16 mouse cellular contexts compared by ENCODE assay signal in genomic region chr4:156249567-156249966, GRCm38 (mm10). TPM values are rescaled to one million over a fixed set of nuclear protein-coding genes. Genes with fewer than 3 reads are reported as not detected.
DNase-seq lines count a peak whose midpoint lies in the region; ATAC-seq lines count a peak whose summit lies in the region.
"Had no signal": no experiment of that assay in that cellular context is flagged by ENCODE, and none has a peak within 500 bp of the region (broad histone marks: within the 10 kb centered on the region; RNA-seq: fewer than 3 reads in every experiment).

No protein-coding gene starts in this region.

- H3K27me3 ChIP-seq in hindbrain, embryonic 15.5 days = peaks cover 4% of the 10 kb centered on the region
- H3K27me3 ChIP-seq in hindbrain, embryonic 16.5 days (replicated peaks; ENCODE audit: control insufficient read depth, insufficient read depth, low read length) = peaks cover 3% of the 10 kb centered on the region
- H3K27me3 ChIP-seq in lung, embryonic 15.5 days = peaks cover 24% of the 10 kb centered on the region
- peaks cover 4% of the 10 kb centered on the region for H3K27me3 ChIP-seq in liver, embryonic 15.5 days

- 70% methylated on average over 11 of the region's 11 CpGs for WGBS in hindbrain, embryonic 15.5 days
- WGBS in hindbrain, embryonic 16.5 days = 73% methylated on average over 11 of the region's 11 CpGs
- WGBS in lung, embryonic 15.5 days = 56% methylated on average over 11 of the region's 11 CpGs
- 58% methylated on average over 11 of the region's 11 CpGs for WGBS in liver, embryonic 15.5 days (ENCODE audit: insufficient replicate concordance)

- H3K27ac ChIP-seq in hindbrain, embryonic 15.5 days (replicated peaks) = no peak overlapping the region
- H3K27ac ChIP-seq in hindbrain, embryonic 16.5 days (ENCODE audit: low read depth, low read length) = no peak overlapping the region
- no peak overlapping the region for H3K27ac ChIP-seq in lung, embryonic 15.5 days
- peak overlapping the region; percentile 96 for H3K27ac ChIP-seq in liver, embryonic 15.5 days (replicated peaks)
- H3K27ac ChIP-seq: kidney, embryonic 15.5 days; neural tube, embryonic 15.5 days had no signal

- H3K36me3 ChIP-seq in hindbrain, embryonic 15.5 days = peaks cover 40% of the 10 kb centered on the region
- peaks cover 33% of the 10 kb centered on the region for H3K36me3 ChIP-seq in hindbrain, embryonic 16.5 days (ENCODE audit: control insufficient read depth, insufficient read depth, low read length)
- peaks cover 41% of the 10 kb centered on the region for H3K36me3 ChIP-seq in lung, embryonic 15.5 days
- H3K36me3 ChIP-seq in liver, embryonic 15.5 days (replicated peaks) = peaks cover 75% of the 10 kb centered on the region

- peaks cover 4% of the 10 kb centered on the region for H3K4me1 ChIP-seq in hindbrain, embryonic 15.5 days (replicated peaks)
- H3K4me1 ChIP-seq in hindbrain, embryonic 16.5 days (ENCODE audit: control insufficient read depth, insufficient read depth, low read depth, low read length) = 0 out of 2 replicates have a peak, but pooled peaks cover 3% of the 10 kb centered on the region
- H3K4me1 ChIP-seq in lung, embryonic 15.5 days = peaks cover 4% of the 10 kb centered on the region; the same call in 1 of the 2 replicates
- peaks cover 61% of the 10 kb centered on the region for H3K4me1 ChIP-seq in liver, embryonic 15.5 days (replicated peaks)

- H3K4me3 ChIP-seq in hindbrain, embryonic 15.5 days = no peak overlapping the region
- no peak overlapping the region for H3K4me3 ChIP-seq in hindbrain, embryonic 16.5 days (ENCODE audit: low read length)
- no peak overlapping the region for H3K4me3 ChIP-seq in lung, embryonic 15.5 days
- no peak overlapping the region for H3K4me3 ChIP-seq in liver, embryonic 15.5 days (replicated peaks)
- H3K4me3 ChIP-seq: kidney, embryonic 15.5 days; neural tube, embryonic 15.5 days had no signal

- peak; percentile 11 for DNase-seq in cerebellum, adult 9-11 months
- no peak for DNase-seq in cerebellum, postnatal 25 days
- DNase-seq in lung, postnatal 4 days = no peak
- DNase-seq in left cerebral cortex, adult 18-20 months (ENCODE audit: low spot score in 2 of 2) = no peak
- DNase-seq: adrenal gland, postnatal 25 days; cerebellum, adult 8-10 months; gastrocnemius, postnatal 14 days; heart, postnatal 36 days; lung, postnatal 36 days had no signal

- H3K4me2 ChIP-seq in hindbrain, embryonic 15.5 days = no peak overlapping the region
- H3K4me2 ChIP-seq in hindbrain, embryonic 16.5 days (ENCODE audit: low read length) = no peak overlapping the region
- H3K4me2 ChIP-seq in lung, embryonic 15.5 days = no peak overlapping the region
- H3K4me2 ChIP-seq in liver, embryonic 15.5 days = no peak overlapping the region
- H3K4me2 ChIP-seq: kidney, embryonic 15.5 days; neural tube, embryonic 15.5 days had no signal

- ATAC-seq in hindbrain, embryonic 15.5 days (ENCODE audit: low FRiP score, low read depth) = 0 out of 2 replicates have a peak, but pooled peaks have one; percentile 4
- ATAC-seq in hindbrain, embryonic 16.5 days = no peak
- ATAC-seq in lung, embryonic 15.5 days (ENCODE audit: borderline replicate concordance, extremely low read depth, low FRiP score, low TSS enrichment) = 0 out of 2 replicates have a peak, but pooled peaks have one; percentile 4
- ATAC-seq in liver, embryonic 15.5 days (ENCODE audit: insufficient read depth) = no peak

- no peaks in the 10 kb centered on the region for H3K9me3 ChIP-seq in hindbrain, embryonic 15.5 days
- no peaks in the 10 kb centered on the region for H3K9me3 ChIP-seq in hindbrain, embryonic 16.5 days (ENCODE audit: control insufficient read depth, low read length)
- H3K9me3 ChIP-seq in lung, embryonic 15.5 days = no peaks in the 10 kb centered on the region
- no peaks in the 10 kb centered on the region for H3K9me3 ChIP-seq in liver, embryonic 15.5 days (replicated peaks)
- H3K9me3 ChIP-seq: kidney, embryonic 15.5 days; neural tube, embryonic 15.5 days had no signal

- no peak overlapping the region for H3K9ac ChIP-seq in hindbrain, embryonic 15.5 days
- no peak overlapping the region for H3K9ac ChIP-seq in hindbrain, embryonic 16.5 days (ENCODE audit: low read depth, low read length)
- no peak overlapping the region for H3K9ac ChIP-seq in lung, embryonic 15.5 days
- H3K9ac ChIP-seq in liver, embryonic 15.5 days = no peak overlapping the region
- H3K9ac ChIP-seq: kidney, embryonic 15.5 days; neural tube, embryonic 15.5 days had no signal

RNA-seq across cellular contexts. Expression of gene Samd11, which starts 5.9 kb away (rescaled TPM):
- 2.2 and 3.9 TPM in 2 replicates for polyA plus RNA-seq in hindbrain, embryonic 15.5 days (2015; fragmentation: Nextera tagmentation; extraction: Ambion mirVana)
- polyA plus RNA-seq in hindbrain, embryonic 16.5 days (2015; fragmentation: Nextera tagmentation; extraction: Ambion mirVana) = 1.9 and 2.0 TPM in 2 replicates
- polyA plus RNA-seq in lung, embryonic 15.5 days (2015; fragmentation: Nextera tagmentation; extraction: Ambion mirVana) = 0.30 and 0.34 TPM in 2 replicates
- polyA plus RNA-seq in liver, embryonic 15.5 days (2015; fragmentation: Nextera tagmentation; extraction: Ambion mirVana) = 37.0 and 42.2 TPM in 2 replicates
- total RNA-seq in left cerebral cortex, adult 18-20 months (2021) = 1 to 10 TPM; 4.0 to 5.6 TPM
- total RNA-seq: heart, postnatal 36 days had no signal
- polyA plus RNA-seq: stomach, embryonic 14.5 days had no signal

RNA-seq across cellular contexts. Expression of gene Noc2l, which starts 13.8 kb away (rescaled TPM):
- polyA plus RNA-seq in hindbrain, embryonic 15.5 days (2015; fragmentation: Nextera tagmentation; extraction: Ambion mirVana) = 53.4 and 59.0 TPM in 2 replicates
- 43.2 and 48.7 TPM in 2 replicates for polyA plus RNA-seq in hindbrain, embryonic 16.5 days (2015; fragmentation: Nextera tagmentation; extraction: Ambion mirVana)
- polyA plus RNA-seq in lung, embryonic 15.5 days (2015; fragmentation: Nextera tagmentation; extraction: Ambion mirVana) = 67.3 and 69.2 TPM in 2 replicates
- 44.5 and 47.2 TPM in 2 replicates for polyA plus RNA-seq in liver, embryonic 15.5 days (2015; fragmentation: Nextera tagmentation; extraction: Ambion mirVana)
- 10 to 100 TPM; 70.4 to 71.6 TPM for total RNA-seq in left cerebral cortex, adult 18-20 months (2021)

RNA-seq across cellular contexts. Expression of gene Plekhn1, which starts 14.9 kb away (rescaled TPM):
- polyA plus RNA-seq in hindbrain, embryonic 15.5 days (2015; fragmentation: Nextera tagmentation; extraction: Ambion mirVana) = 26.1 and 30.4 TPM in 2 replicates
- 26.2 and 29.2 TPM in 2 replicates for polyA plus RNA-seq in hindbrain, embryonic 16.5 days (2015; fragmentation: Nextera tagmentation; extraction: Ambion mirVana)
- polyA plus RNA-seq in lung, embryonic 15.5 days (2015; fragmentation: Nextera tagmentation; extraction: Ambion mirVana) = 19.0 and 21.1 TPM in 2 replicates
- 4.0 and 4.8 TPM in 2 replicates for polyA plus RNA-seq in liver, embryonic 15.5 days (2015; fragmentation: Nextera tagmentation; extraction: Ambion mirVana)
- 10 to 100 TPM; 34.2 to 40.1 TPM for total RNA-seq in left cerebral cortex, adult 18-20 months (2021)

RNA-seq across cellular contexts. Expression of gene Perm1, which starts 33.9 kb away (rescaled TPM):
- 1.9 and 2.5 TPM in 2 replicates for polyA plus RNA-seq in hindbrain, embryonic 15.5 days (2015; fragmentation: Nextera tagmentation; extraction: Ambion mirVana)
- polyA plus RNA-seq in hindbrain, embryonic 16.5 days (2015; fragmentation: Nextera tagmentation; extraction: Ambion mirVana) = 2.2 and 2.4 TPM in 2 replicates
- 0.49 and 0.55 TPM in 2 replicates for polyA plus RNA-seq in lung, embryonic 15.5 days (2015; fragmentation: Nextera tagmentation; extraction: Ambion mirVana)
- polyA plus RNA-seq in liver, embryonic 15.5 days (2015; fragmentation: Nextera tagmentation; extraction: Ambion mirVana) = 0.20 and 0.32 TPM in 2 replicates
- under 1 TPM; 0.19 to 0.33 TPM for total RNA-seq in left cerebral cortex, adult 18-20 months (2021)

RNA-seq across cellular contexts. Expression of gene AW011738, which starts 46.5 kb away (rescaled TPM):
- polyA plus RNA-seq in hindbrain, embryonic 15.5 days (2015; fragmentation: Nextera tagmentation; extraction: Ambion mirVana) = 4.5 and 5.0 TPM in 2 replicates
- 3.7 and 5.3 TPM in 2 replicates for polyA plus RNA-seq in hindbrain, embryonic 16.5 days (2015; fragmentation: Nextera tagmentation; extraction: Ambion mirVana)
- polyA plus RNA-seq in lung, embryonic 15.5 days (2015; fragmentation: Nextera tagmentation; extraction: Ambion mirVana) = 2.7 and 3.5 TPM in 2 replicates
- 1.1 and 1.3 TPM in 2 replicates for polyA plus RNA-seq in liver, embryonic 15.5 days (2015; fragmentation: Nextera tagmentation; extraction: Ambion mirVana)
- total RNA-seq in left cerebral cortex, adult 18-20 months (2021) = 1 to 10 TPM; 5.8 to 6.0 TPM

Comparison
In these comparisons a context has a peak if more than half of its experiments do, and no peak if none do; other contexts are left out.
1. ATAC-seq: peak in hindbrain, embryonic 15.5 days (single experiment) and lung, embryonic 15.5 days (single experiment); none in hindbrain, embryonic 16.5 days (single experiment) and liver, embryonic 15.5 days (single experiment).